Mouse (Mus musculus): ENCODE results near the gene Ntn4.

The Ntn4 gene

GRCm38 (mm10) chr10:93737080-93737479, 96.6 kb downstream of the Ntn4 start:
- DNase-seq, result no peak

GRCm38 (mm10) chr10:93741446-93742096, 101.1 kb downstream of the Ntn4 start:
- DNase-seq, result peak; percentile 58 to 68

- no peak for DNase-seq
Measured at GRCm38 (mm10) chr10:93742097-93742446, 101.6 kb downstream of the Ntn4 start.

GRCm38 (mm10) chr10:93742598-93742997, 102.1 kb downstream of the Ntn4 start:
- DNase-seq, result peak; percentile 75 to 85

GRCm38 (mm10) chr10:93749267-93750192, 109.0 kb downstream of the Ntn4 start:
- DNase-seq, result peak; percentile 51 to 55

- no peak for DNase-seq
Measured at GRCm38 (mm10) chr10:93751302-93751701, 110.8 kb downstream of the Ntn4 start.

GRCm38 (mm10) chr10:93753711-93754391, 113.4 kb downstream of the Ntn4 start:
- peak; percentile 72 to 76 for DNase-seq

GRCm38 (mm10) chr10:93756211-93756610, 115.7 kb downstream of the Ntn4 start:
- no peak for DNase-seq

- DNase-seq, result no peak
Measured at GRCm38 (mm10) chr10:93759644-93760043, 119.2 kb downstream of the Ntn4 start.

- no peak for DNase-seq
Measured at GRCm38 (mm10) chr10:93760429-93760828, 119.9 kb downstream of the Ntn4 start.

- DNase-seq, result no peak
Measured at GRCm38 (mm10) chr10:93763074-93763473, 122.6 kb downstream of the Ntn4 start.

GRCm38 (mm10) chr10:93766221-93766620, 125.7 kb downstream of the Ntn4 start:
- DNase-seq, result no peak

GRCm38 (mm10) chr10:93767245-93767644, 126.8 kb downstream of the Ntn4 start:
- DNase-seq, result no peak

GRCm38 (mm10) chr10:93768222-93768621, 127.7 kb downstream of the Ntn4 start:
- DNase-seq, result no peak

GRCm38 (mm10) chr10:93771931-93772465, 131.5 kb downstream of the Ntn4 start:
- DNase-seq, result peak; percentile 75 to 81

GRCm38 (mm10) chr10:93772492-93772891, 132.0 kb downstream of the Ntn4 start:
- no peak for DNase-seq

- no peak for DNase-seq
Measured at GRCm38 (mm10) chr10:93776731-93777151, 136.3 kb downstream of the Ntn4 start.

- peak; percentile 82 to 86 for DNase-seq
Measured at GRCm38 (mm10) chr10:93777372-93777771, 136.9 kb downstream of the Ntn4 start.

- DNase-seq, result no peak
Measured at GRCm38 (mm10) chr10:93783216-93784013, 142.9 kb downstream of the Ntn4 start.

Data from cerebellum, adult 18-20 months (tissue).